Mouse (Mus musculus) B cell, adult 2 months (primary cell): Measurements from ENCODE around the gene Thrb.

Source experiments
- DNase-seq, 2 experiments: peaks; one replicate each; pipeline ENCODE4 v3.0.0; 2022

Gene Thrb

DNA sequence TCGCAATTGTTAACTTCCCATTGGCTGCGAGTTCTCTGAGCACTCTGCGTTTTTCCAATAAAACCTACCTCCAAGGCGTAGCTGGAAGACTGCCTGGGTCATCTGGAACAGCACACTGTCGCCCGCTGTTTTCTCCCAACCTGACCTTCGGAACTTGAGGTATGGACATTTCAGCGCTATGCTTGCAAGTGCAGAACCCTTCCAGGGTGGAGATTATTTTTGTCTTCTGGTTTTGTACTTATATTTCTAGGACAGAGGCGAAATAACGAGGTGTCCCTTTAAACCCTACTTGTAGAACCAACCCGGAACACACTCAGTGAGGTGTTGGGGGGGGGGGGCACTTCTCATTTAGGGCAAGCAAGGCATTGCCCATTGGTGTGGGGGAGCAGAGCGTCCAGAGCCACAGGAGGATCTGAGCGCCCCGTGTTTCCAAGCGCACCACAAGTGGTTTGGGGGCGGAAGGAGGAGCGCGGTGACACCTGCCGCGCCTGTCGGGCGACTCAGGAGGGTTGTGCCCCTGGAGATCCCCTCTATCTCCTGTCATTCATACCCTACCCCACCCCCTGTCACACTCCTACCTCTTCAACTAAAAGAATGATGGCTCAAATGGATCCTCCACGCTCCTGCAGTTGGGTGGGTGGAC lies at the start of gene Thrb:
Gene Thrb, plus strand, starts transcription at position 576 of the 643 bp plus-strand sequence.
- DNase-seq: no peak

- no peak for DNase-seq
These were observed 38.4 kb upstream of the Thrb start for GRCm38 (mm10) chr14:17621671-17622070.

DNA sequence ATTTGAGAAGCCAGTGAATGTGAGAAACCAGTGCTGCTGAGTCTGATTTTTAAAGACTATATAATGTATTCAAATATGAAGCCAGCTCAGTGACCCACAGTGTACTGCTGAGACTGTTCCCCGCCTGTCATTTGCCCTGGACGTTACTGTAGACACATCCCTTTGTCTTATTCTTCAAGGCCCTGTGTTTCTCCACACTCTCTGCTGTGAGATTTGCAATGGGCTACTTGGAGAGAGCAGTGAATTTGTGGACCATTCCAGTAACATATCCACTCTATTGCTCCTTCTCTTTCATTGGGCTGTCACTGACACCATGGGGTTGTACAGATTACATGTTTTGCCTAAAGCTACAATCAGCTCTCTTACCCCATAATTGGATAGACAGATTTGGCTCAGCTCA lies 36.1 kb upstream of the Thrb start:
- no peak for DNase-seq

- DNase-seq: no peak
These were observed 30.8 kb upstream of the Thrb start for GRCm38 (mm10) chr14:17629215-17629614.

DNA sequence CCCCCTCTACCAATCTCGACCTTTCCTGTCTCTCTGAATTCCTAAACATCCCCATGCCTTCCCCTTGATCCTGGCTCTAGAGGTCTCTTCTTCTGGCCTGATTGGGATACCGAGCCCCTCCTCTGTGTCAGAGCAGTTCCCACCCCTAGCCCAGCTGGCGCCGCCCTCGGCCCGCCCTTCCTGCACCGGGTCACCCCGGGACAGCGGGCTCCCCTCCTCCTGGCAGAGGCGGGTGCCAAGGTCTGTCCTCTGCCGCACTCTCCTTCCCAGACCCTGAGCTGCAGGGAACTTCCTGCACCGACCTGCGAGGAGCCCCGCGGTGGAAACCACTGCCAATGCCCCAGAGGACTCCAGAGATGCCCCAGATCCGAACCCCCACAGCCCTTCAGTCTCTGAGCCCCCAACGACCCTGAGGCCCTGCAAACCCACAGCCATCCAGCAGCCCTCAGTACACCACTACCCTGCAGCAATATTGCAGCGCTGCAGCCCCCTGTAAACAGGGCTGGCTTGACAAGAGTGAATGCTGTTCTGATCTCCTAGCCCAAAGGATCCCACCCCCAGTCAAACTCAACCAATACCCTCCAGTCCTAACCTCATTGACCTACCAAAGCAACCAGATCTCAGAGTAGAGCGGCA lies 27.1 kb upstream of the Thrb start:
- no peak for DNase-seq

DNA sequence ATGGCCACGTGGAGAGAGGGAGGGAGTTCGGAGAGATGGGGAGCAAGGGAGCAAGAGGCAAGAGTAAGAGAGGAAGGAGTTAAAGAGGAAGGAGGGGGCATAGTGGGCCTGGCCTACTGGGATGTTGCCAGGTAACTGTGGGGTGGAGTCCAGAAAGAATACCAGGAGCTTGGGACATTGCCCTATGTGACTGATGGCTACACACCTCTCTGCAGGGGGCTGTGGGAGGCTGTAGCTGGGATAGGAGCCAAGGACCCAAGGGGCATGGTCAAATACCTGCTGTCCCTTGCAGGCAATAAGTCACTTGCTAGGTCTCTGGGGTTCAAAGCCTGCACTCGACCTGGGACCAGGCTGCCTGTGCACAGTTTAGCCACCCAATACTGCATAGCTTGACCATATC lies 23.1 kb upstream of the Thrb start:
- no peak for DNase-seq

- DNase-seq: no peak
These were observed 18.3 kb upstream of the Thrb start for GRCm38 (mm10) chr14:17641770-17642169.

- no peak for DNase-seq
These were observed 5.0 kb upstream of the Thrb start for GRCm38 (mm10) chr14:17655084-17655483.

DNA sequence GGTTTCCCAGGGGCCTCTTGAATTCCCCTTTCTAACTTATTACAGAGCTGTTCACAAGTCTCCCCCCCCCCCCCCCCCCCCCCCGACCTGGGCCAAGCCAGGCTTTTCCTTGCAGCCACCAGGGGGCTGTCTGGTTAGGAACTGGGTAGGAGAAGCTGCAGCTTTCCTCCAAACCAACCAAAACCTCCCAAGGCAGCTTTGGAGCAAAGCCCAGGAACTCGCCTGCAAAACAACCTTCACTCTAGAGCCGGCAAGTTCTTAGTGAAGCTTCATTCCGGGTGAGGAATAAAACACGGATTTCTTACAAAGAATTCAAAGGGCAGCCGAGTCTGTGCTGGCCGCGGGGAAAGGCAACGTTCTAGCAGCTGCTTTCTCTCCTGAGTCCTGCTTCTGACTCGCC lies 1.0 kb upstream of the Thrb start:
- DNase-seq: peak; percentile 50 to 59

- peak; percentile 44 to 56 for DNase-seq
These were observed 453 bp downstream of the Thrb start for GRCm38 (mm10) chr14:17660329-17661099.

GRCm38 (mm10) chr14:17661100-17661521 lies 1.1 kb downstream of the Thrb start:
- DNase-seq: peak in 1 of 2 experiments; percentile 17

GRCm38 (mm10) chr14:17662087-17662486 lies 2.0 kb downstream of the Thrb start:
- no peak for DNase-seq

DNA sequence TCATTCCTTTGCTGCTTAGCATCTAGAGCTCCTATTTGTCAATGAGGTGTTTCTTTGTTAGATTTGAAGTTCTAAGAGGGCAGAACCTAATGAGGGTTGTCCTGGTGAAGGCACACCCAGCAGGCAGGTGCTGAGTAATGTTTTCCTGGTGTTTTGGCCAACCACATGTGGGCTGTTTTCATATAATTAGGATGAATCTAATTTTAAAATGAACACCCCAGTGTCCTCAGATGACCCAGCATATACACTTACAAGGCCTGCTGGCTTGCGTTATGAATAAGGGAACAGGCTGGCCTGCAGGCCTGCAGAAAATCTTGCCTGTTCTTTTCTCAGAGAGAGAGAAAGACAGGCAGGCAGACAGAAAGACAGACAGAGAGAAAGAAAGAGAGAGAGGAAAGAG lies 14.3 kb downstream of the Thrb start:
- no peak for DNase-seq

DNA sequence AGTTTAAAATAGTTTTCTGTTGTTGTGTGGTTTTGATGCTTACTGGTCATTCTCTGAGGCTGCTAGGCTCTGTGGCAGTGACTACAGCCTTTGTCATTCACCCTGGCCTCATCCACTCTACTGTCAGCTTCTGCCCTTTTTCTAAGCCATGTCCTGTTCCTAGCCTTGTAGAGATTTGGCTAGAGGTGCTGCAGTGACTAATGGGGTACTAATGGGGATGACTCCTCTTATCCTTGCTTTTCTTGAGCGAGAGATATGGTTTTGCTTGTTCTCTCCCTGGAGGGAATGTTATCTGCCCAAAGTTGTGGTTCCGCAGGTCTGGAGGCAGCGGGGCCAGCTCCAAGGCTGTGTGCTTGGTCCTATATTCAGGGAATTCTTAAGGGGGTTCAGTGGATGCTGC lies 15.2 kb downstream of the Thrb start:
- no peak for DNase-seq

DNA sequence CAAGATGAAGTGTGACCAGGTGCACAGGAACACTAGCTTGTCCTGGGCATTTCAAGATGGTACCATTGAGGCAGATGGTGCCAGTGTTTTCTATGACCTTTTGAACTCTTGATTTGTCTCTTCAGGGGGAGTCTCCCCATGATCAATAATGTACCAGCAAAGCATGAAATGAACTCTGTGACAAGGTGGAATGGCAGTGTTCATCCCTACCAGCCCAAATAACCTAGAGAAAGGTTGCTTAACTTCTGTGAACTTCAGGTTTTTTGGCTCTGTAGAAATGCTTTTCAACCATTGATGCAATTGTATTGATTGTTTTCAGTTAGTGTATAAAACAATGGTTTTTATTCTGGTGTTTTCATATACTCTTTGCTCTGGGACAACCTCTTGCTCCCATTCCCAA lies 21.4 kb downstream of the Thrb start:
- no peak for DNase-seq

- no peak for DNase-seq
These were observed 24.8 kb downstream of the Thrb start for GRCm38 (mm10) chr14:17684881-17685280.

- DNase-seq: no peak
These were observed 25.4 kb downstream of the Thrb start for GRCm38 (mm10) chr14:17685491-17685890.

- DNase-seq: no peak
These were observed 26.9 kb downstream of the Thrb start for GRCm38 (mm10) chr14:17686939-17687338.

DNA sequence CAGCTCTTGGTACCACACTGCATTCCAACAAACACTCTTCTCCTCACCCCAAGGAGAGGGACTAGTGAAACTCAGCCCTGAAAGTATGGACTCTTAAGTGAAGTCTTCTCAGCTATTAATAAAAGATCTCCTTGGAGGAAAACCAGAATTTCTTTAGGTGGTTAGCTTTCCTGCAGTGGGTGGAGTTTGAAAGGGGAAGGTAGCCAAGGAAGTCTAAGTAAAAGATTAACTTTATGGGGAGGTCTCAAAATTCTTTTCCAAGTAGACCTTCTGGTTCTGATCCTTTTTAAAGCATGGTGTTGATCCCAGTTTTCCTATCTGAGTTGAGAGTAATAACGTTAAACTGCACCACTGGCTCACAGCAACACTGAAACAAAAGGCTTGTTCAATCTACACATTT lies 31.2 kb downstream of the Thrb start:
- DNase-seq: no peak

DNA sequence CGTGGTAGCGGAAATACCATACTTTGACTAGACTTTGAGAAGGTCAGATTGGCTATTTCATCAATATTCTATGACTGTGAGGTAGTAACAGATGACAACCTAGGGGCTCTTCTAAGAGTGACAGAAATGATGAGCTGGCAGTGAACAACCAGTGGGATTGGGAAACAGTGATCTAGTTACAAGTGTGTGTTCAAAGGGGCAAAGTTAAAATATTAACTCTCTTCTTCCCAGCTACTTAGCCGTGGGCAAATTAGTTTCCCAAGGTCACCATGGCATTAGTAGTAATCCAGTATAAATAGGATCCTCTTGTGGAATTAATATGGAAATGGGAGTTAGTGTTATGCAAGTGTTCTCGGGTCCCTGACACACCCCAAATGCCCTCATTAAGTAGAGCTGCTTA lies 35.5 kb downstream of the Thrb start:
- no peak for DNase-seq

DNA sequence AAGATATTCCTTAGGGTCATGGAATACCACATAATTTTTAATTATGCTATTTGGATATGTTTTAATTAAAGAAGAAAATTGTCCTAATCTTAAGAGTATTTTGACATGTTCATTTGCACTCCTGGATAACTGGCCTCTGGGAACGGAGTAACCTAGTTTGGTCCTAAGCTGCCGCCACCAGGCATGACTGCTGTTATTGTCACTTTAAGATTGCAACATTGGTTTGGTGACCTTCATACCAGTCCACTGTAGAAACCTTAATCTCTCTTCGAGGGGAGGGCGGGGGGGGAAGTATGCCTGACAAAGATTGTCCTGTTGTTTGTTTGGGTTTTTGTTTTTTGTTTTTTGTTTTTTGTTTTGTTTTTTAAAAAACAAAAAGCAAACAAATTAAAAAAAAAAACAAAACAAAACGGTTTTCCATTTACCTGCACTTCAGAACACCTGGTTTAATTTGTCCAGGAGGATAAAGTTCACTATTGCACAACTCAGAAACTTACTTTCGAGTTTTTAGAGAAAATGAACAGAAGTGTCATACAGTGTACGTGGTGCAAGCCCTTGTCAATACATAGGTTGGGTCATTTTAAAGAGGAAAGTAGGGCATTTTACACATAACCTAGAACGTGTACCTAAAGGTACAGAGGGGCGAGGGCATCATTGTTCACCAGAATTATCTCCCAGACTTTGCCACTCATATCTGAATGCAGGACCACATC lies 38.0 kb downstream of the Thrb start:
- no peak for DNase-seq

- no peak for DNase-seq
These were observed 40.2 kb downstream of the Thrb start for GRCm38 (mm10) chr14:17700228-17700627.

- DNase-seq: no peak
These were observed 53.3 kb downstream of the Thrb start for GRCm38 (mm10) chr14:17713297-17713904.
